Mouse (Mus musculus): ENCODE results near the gene Mphosph9.

DNA sequence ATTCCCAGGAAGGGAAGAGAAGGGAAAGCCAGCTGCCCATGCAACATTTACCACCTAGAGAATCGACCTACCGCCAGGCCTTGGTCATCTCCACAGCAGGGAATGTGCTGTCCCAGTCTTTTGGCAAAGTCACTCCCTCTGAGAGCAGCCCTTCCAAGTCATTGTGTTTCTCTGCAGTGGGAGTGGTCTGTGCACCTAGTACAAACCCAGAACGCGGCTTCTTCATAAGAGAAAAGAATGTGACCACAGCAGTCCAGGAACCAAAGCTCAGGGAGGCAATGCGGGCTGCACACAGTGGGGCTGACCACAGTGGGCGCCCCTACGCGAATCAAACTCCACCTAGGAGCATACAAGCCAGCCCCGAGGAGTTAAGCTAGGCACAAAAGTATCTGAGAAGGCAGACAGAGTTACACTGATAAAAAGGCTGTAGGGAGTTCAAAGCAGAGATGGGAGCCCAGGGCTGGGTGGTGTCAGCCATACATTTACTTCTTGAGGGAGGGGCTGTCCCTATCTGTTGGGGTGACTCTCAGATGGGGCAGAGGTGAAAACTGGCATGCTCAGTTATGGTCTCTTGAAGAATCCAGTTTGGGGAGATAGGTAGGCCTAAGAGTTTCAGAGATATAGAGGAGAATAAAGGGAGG, 79.7 kb downstream of the Mphosph9 start:
- TF ChIP-seq GATA1 (IDR thresholded peaks at IDR 0.05; ENCODE audit: low read length): no peak
- no peak for TF ChIP-seq TAL1 (IDR thresholded peaks at IDR 0.05; ENCODE audit: low read length)
